Mouse (Mus musculus) duodenum, adult 2 months (tissue): Measurements from ENCODE around the gene Hist1h2af. TPM values are rescaled to one million over a fixed set of nuclear protein-coding genes. Genes with fewer than 3 reads are reported as not detected.

Experiments
- polyA plus RNA-seq: library from polyadenylated mRNA; depleted of rRNA; stranded (reverse); fragments of >200 nt; gene quantifications from 2 replicates; pipeline ENCODE4 v1.2.3, GENCODE M21; 2012; ENCODE audit warnings: low replicate concordance; rRNA removed

Gene Hist1h2af
- polyA plus RNA-seq = 782 and 1,968 TPM in 2 replicates

GRCm38 (mm10) chr13:23533560-23534367, at the start of gene Hist1h2af:
Gene Hist1h2af (plus strand): TSS chr13:23533906.

DNA sequence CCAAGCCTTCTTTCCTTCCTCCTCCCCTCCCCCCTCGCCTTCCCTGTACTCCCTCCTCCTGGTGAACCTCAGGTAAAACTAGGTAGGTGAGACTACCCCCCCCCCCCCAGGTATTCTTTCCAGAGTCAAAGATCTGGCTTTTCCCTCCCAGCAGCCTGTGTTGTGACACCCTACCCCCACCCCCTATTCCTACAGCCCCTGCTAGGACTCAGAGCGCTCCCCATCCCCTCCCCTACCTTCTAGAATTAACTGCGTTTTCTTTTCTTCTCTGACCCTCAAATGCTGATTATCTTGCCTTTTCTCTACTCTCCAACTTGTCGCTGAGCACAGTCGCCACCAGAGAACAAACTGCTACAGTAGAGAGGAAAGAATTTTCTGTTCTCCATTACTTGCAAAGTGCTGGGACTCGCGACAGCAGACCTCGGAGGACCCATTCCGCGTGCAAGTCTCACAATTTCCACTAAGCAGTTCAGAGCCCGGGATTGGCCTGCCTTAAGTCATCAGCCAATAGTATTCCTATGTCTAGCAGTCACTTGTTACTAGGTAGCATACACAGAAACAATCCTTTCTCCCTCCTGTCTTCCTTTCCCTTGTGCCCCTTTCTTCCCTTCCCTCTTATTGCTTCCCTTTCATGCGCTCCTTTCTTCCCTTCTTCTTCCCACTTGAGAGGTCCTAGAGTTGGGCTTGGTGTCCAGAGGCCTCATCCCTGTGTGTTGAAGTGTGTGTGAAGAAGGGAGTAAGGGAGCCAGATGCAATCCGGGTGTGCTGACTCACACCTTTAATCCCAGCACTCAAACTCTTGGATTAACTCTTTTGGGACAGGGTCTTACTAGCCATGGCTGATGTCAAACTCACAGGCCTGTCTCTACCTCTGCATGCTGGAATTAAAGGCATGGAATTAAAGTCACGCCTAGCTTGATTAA, 45.0 kb upstream of the Hist1h2af start, which contains the start of gene Btn2a2:
Gene Btn2a2, minus strand, starts transcription at position 458 of the 923 bp plus-strand sequence.

DNA sequence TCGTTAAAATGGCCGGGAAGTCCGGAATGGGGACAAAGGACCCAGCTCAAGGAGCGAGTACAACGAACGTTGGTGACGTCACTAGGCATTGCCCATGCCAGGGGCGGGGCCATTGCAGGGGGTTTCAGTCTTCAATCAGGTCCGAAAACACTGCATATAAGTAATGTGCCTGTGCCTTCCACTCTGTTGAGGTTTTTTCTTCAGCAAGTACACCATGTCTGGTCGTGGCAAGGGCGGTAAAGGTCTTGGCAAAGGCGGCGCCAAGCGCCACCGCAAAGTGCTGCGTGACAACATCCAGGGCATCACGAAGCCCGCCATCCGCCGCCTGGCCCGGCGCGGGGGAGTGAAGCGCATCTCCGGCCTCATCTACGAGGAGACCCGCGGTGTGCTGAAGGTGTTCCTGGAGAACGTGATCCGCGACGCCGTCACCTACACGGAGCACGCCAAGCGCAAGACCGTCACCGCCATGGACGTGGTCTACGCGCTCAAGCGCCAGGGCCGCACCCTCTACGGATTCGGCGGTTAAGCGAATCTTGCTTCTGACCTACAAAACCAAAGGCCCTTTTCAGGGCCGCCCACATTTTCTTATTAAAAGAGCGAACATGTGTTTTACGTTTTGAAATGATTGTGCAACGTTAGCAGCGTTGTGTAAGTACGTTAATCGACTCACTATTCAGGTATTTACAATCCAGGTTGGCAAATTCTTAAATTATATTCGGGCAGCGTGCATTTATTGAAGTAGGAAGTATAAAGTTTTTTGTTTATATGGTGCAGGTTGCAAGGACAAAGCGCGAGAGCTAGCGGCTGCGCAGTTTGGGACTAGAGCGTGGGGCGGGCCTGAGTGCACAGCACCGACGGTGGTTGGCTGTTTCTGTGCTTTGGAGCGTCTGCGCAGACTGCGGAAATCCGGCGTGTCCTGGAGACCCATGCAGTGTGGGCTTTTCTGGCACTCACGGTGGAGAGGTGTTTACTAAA, 2.5 kb upstream of the Hist1h2af start, which contains the start of gene Hist1h4h:
Gene Hist1h4h, plus strand, starts transcription at position 150 of the 975 bp plus-strand sequence.

DNA sequence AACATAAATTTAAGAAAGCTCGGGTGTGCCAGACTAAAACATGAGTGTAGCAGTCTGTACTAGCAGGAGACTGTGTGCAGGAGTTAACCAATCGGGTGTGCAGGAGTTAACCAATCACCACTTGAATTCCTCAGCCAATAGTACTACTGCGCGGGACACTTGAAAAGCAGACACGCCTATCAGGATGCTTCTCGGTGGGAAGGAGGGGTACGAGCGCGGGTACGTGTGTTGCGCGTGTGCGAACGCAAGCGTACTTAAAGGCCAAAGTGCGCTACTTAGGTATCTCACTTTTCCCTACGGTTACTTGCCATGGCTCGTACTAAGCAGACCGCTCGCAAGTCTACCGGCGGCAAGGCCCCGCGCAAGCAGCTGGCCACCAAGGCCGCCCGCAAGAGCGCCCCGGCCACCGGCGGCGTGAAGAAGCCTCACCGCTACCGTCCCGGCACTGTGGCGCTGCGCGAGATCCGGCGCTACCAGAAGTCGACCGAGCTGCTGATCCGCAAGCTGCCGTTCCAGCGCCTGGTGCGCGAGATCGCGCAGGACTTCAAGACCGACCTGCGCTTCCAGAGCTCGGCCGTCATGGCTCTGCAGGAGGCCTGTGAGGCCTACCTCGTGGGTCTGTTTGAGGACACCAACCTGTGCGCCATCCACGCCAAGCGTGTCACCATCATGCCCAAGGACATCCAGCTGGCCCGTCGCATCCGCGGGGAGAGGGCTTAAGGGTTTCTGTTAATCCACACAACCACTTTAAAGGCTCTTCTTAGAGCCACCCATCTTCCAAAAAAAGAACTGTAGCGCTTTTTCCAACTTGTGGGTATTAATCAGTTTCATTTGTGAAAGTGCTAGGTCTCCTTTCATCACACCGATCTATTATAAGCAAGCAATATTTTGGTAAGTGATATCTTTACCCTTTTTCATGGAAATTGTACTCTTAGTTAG, 1.7 kb downstream of the Hist1h2af start, which contains the start of gene Hist1h3g:
Gene Hist1h3g, plus strand, starts transcription at position 286 of the 939 bp plus-strand sequence.

GRCm38 (mm10) chr13:23542999-23543607, 9.4 kb downstream of the Hist1h2af start, which contains the start of gene Hist1h2bh:
Gene Hist1h2bh (minus strand): TSS chr13:23543392.

DNA sequence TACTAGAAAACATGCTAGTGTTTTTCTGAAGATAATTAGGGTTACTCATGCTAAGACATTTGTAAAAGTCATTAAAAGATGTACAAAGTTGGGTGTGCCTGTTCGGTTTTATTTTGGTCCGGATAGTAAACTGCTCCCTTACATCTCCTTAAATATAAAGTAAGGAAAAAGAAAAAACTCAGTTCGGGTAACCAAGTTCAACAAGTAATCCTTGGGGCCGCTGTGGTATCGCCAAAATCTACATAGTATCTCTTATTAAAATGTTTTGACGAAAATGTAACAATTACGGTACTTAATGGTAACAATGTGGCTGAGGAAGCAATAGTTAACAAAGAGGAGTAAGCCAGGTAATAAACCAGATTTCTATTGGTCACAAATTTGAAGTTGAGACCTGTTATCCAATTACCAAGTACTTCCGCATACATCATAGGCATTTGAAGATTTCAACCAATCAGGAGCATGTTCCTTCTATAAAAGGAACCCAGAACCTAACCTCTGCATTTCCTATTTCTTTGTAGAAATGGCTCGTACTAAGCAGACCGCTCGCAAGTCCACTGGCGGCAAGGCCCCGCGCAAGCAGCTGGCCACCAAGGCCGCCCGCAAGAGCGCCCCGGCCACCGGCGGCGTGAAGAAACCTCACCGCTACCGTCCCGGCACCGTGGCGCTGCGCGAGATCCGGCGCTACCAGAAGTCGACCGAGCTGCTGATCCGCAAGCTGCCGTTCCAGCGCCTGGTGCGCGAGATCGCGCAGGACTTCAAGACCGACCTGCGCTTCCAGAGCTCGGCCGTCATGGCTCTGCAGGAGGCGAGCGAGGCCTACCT, 10.5 kb downstream of the Hist1h2af start, which contains the start of gene Hist1h3f:
Gene Hist1h3f, plus strand, starts transcription at position 88 of the 822 bp plus-strand sequence.

GRCm38 (mm10) chr13:23551146-23551834, 17.6 kb downstream of the Hist1h2af start, which contains the start of gene Hist1h4f:
Gene Hist1h4f (minus strand): TSS chr13:23551648.

GRCm38 (mm10) chr13:23552962-23553361, 19.3 kb downstream of the Hist1h2af start, which contains the start of gene Hist1h1d:
Gene Hist1h1d (plus strand): TSS chr13:23553262.

GRCm38 (mm10) chr13:23561883-23562659, 28.4 kb downstream of the Hist1h2af start, which contains the start of gene Hist1h3e:
Gene Hist1h3e (minus strand): TSS chr13:23562369.

GRCm38 (mm10) chr13:23571022-23571503, 37.4 kb downstream of the Hist1h2af start, which contains the start of the genes Hist1h2ae and Hist1h2bg:
Gene Hist1h2ae (minus strand): TSS chr13:23571220.
Gene Hist1h2bg (plus strand): TSS chr13:23571396.

DNA sequence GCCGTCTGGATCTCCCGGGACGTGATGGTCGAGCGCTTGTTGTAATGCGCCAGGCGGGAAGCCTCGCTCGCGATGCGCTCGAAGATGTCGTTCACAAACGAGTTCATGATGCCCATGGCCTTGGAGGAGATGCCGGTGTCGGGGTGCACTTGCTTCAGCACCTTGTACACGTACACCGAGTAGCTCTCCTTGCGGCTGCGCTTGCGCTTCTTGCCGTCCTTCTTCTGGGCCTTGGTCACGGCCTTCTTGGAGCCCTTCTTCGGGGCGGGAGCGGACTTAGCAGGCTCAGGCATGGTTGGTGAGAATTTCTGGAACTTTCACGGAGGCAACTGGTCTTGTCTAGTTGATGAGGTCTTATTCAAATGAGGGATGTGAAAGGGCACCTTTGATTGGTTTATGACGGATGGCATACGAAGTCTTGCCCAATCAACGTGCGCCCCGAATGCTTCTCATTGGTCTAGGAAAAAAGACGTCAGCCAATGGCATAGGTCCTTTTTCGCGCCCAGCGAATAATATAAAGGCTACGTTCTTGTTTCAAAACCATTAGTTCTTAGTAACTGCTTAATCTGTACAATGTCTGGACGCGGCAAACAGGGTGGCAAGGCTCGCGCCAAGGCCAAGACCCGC, 40.3 kb downstream of the Hist1h2af start, which contains the start of the genes Hist1h2bf and Hist1h2ad:
Gene Hist1h2bf, minus strand, starts transcription at position 299 of the 627 bp plus-strand sequence.
Gene Hist1h2ad, plus strand, starts transcription at position 484 of the 627 bp plus-strand sequence.

DNA sequence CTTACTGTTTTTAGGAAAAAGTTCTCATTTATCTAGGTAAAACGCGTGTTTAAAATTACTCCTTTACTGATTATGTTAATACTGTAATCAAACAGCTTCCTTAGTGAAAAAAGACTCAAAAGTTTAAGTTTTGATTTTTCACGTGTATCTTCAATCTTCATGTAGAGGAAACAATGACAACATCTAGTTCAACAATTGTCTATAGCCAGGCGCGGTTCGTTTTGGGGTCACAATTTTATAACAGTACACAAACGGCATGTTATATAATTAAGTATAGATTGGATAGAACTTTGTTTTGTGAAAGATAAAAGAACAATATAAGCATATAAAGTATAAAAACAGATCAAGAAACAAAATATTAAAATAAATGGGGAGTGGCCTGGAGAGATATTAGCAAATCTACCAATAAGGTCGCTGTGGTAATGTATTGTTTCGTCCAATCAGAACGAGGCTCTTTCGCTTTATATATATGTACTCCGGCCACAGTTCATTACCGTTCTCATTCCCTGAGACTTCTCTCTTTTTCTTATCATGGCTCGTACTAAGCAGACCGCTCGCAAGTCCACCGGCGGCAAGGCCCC, 41.7 kb downstream of the Hist1h2af start, which contains the start of gene Hist1h3d:
Gene Hist1h3d, plus strand, starts transcription at position 493 of the 581 bp plus-strand sequence.

GRCm38 (mm10) chr13:23581408-23582218, 47.9 kb downstream of the Hist1h2af start, which contains the start of gene Hist1h4d:
Gene Hist1h4d (plus strand): TSS chr13:23581598.

